Mouse (Mus musculus) heart, embryonic 10.5 days (tissue): ENCODE results near the gene Dyrk1a. TPM values are rescaled to one million over a fixed set of nuclear protein-coding genes. Genes with fewer than 3 reads are reported as not detected.

Experiments used
- DNase-seq: peaks from one replicate; pipeline ENCODE4 v3.0.0-alpha.2; 2017; ENCODE audit warnings: low spot score
- H3K27ac ChIP-seq: fragments of 300-500 bp; sonication (generic); 2 replicates; pipeline ENCODE4 v1.5.1; 2016; ENCODE audit warnings: mild to moderate bottlenecking
- H3K27me3 ChIP-seq: fragments of 300-500 bp; sonication (generic); 2 replicates; pipeline ENCODE4 v1.6.1; 2016; ENCODE audit warnings: mild to moderate bottlenecking; ENCODE audit not compliant: poor library complexity, insufficient read depth, severe bottlenecking
- H3K36me3 ChIP-seq: fragments of 300-500 bp; sonication (generic); 2 replicates; pipeline ENCODE4 v1.6.1; 2016; ENCODE audit warnings: mild to moderate bottlenecking, moderate library complexity
- H3K4me1 ChIP-seq: fragments of 300-500 bp; sonication (generic); 2 replicates; pipeline ENCODE4 v1.6.1; 2016; ENCODE audit warnings: mild to moderate bottlenecking
- H3K4me3 ChIP-seq: fragments of 300-500 bp; sonication (generic); 2 replicates; pipeline ENCODE4 v1.5.1; 2016; ENCODE audit warnings: mild to moderate bottlenecking, moderate library complexity
- H3K9me3 ChIP-seq: fragments of 300-500 bp; sonication (generic); 2 replicates; pipeline ENCODE4 v1.6.1; 2016; ENCODE audit warnings: mild to moderate bottlenecking, moderate library complexity
- whole genome bisulfite sequencing: fragments of 180-500 bp; shearing (Covaris S2); methylation state at CpG from one replicate; pipeline ENCODE4 v1.1.7; 2016; 5-methylcytosine and 5-hydroxymethylcytosine counted together
- polyA plus RNA-seq: library from polyadenylated mRNA; unstranded; fragments of >200 nt; fragmentation: Nextera tagmentation; extraction: Ambion mirVana; gene quantifications from 2 replicates; pipeline ENCODE4 v1.2.1, GENCODE M21; 2016

Gene Dyrk1a
- polyA plus RNA-seq, 1 experiment from 2014 or later = 8.1 TPM

- no peak overlapping the region for H3K27ac ChIP-seq
- no peaks in the 10 kb centered on the region for H3K9me3 ChIP-seq
- no peak overlapping the region for H3K4me3 ChIP-seq
- no peak for DNase-seq
- 92% methylated on average over 9 of the region's 9 CpGs for WGBS
- H3K27me3 ChIP-seq = no peaks in the 10 kb centered on the region
- H3K36me3 ChIP-seq = no peaks in the 10 kb centered on the region
- peaks cover 20% of the 10 kb centered on the region for H3K4me1 ChIP-seq
These were observed 29.7 kb upstream of the Dyrk1a start for GRCm38 (mm10) chr16:94540140-94540539.

DNA sequence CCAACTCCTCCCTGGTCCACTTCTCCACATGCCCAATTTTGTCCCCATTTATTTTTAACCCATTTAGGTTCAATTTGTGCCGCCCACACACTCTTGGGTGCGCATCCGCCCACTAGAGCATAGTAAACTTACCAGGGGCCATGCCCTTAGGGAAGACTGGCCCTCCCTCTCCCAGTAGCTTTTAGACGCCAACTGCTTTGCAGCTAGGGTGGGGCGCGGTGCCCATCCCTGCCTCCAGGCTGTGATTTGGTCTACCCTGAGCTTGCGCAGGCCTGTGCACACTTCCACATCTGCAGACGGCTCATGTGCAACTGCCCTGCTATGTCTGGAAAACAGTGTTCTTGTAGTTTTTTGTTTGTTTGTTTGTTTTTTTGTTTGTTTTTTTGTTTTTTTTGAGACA lies 26.9 kb upstream of the Dyrk1a start:
- Histone ChIP-seq H3K4me1 (peaks cover 13% of the 10 kb centered on the region), H3K9me3 (no peaks in the 10 kb centered on the region), H3K27ac (no peak overlapping the region), H3K36me3 (no peaks in the 10 kb centered on the region), H3K27me3 (no peaks in the 10 kb centered on the region), H3K4me3 (no peak overlapping the region)
- 85% methylated on average over 8 of the region's 8 CpGs for WGBS
- DNase-seq = no peak

DNA sequence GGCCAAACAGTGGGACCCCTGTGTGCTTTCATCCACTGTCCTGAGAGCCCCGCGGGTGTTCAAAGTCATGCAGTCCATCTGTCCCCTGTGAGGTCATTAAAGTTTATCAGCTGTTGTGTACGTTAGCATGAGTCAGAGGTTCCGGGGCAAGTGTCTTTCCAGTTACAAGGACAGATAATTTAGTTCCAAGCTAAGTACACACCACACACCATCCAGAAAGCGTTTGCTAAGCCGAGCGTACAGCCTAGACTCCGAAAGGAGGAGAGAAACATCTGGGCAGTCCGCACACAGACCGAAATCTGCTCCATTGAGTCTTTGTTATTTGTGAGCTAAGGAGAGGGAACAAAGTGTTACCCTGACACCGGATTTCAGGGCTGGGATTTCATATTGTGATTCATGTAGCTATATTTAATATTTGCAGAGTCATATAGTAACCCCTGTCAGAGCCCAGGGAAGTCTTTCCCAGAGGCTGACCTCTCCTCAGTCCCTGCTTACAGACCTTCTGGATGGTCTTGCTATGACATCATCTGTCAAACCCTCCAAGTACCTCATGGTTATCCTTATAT lies 25.2 kb upstream of the Dyrk1a start:
- Histone ChIP-seq H3K36me3 (no peaks in the 10 kb centered on the region), H3K4me1 (peaks cover 13% of the 10 kb centered on the region), H3K27ac (peak overlapping the region; percentile 63), H3K27me3 (no peaks in the 10 kb centered on the region), H3K9me3 (no peaks in the 10 kb centered on the region), H3K4me3 (no peak overlapping the region)
- DNase-seq = no peak
- WGBS = 41% methylated on average over 11 of the region's 11 CpGs

- Histone ChIP-seq H3K27ac (0 out of 2 replicates have a peak overlapping the region, but pooled peaks have one; percentile 36), H3K4me1 (peaks cover 13% of the 10 kb centered on the region), H3K4me3 (no peak overlapping the region), H3K9me3 (no peaks in the 10 kb centered on the region), H3K27me3 (no peaks in the 10 kb centered on the region), H3K36me3 (no peaks in the 10 kb centered on the region)
- no peak for DNase-seq
- WGBS = 50% methylated on average over 8 of the region's 8 CpGs
These were observed 23.8 kb upstream of the Dyrk1a start for GRCm38 (mm10) chr16:94545781-94546562.

GRCm38 (mm10) chr16:94549813-94550212 lies 20.0 kb upstream of the Dyrk1a start:
- WGBS = 61% methylated on average over 10 of the region's 10 CpGs
- H3K27ac ChIP-seq = no peak overlapping the region
- H3K4me3 ChIP-seq = no peak overlapping the region
- peaks cover 11% of the 10 kb centered on the region for H3K4me1 ChIP-seq
- DNase-seq = no peak
- H3K27me3 ChIP-seq = no peaks in the 10 kb centered on the region
- no peaks in the 10 kb centered on the region for H3K9me3 ChIP-seq
- no peaks in the 10 kb centered on the region for H3K36me3 ChIP-seq

GRCm38 (mm10) chr16:94551934-94552333 lies 17.9 kb upstream of the Dyrk1a start:
- H3K27me3 ChIP-seq = no peaks in the 10 kb centered on the region
- H3K27ac ChIP-seq = no peak overlapping the region
- no peak for DNase-seq
- H3K4me3 ChIP-seq = no peak overlapping the region
- no peaks in the 10 kb centered on the region for H3K9me3 ChIP-seq
- peaks cover 4% of the 10 kb centered on the region; the same call in 1 of the 2 replicates for H3K4me1 ChIP-seq
- H3K36me3 ChIP-seq = no peaks in the 10 kb centered on the region

DNA sequence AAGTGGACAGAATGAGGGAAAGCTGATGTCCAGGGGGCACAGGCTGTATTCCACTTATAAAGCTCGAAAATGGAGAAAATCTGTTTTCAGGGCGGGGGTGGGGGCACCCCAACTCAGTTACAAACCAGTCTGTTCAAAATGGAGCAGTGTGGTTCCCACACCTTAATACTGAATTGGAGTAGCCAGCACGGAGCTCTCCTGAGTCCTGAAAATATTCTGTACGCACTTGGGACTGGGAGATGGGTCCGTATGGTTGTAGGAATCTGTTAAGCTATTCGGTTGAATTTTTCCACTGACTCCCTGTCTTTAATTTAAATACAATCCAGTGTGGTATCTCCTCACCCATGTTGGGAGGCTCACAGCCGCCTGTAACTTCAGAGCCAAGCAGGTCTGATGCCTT lies 14.5 kb upstream of the Dyrk1a start:
- no peak overlapping the region for H3K4me3 ChIP-seq
- H3K27ac ChIP-seq = no peak overlapping the region
- WGBS = 81% methylated on average over 7 of the region's 7 CpGs
- no peaks in the 10 kb centered on the region for H3K27me3 ChIP-seq
- peaks cover 23% of the 10 kb centered on the region for H3K4me1 ChIP-seq
- H3K36me3 ChIP-seq = no peaks in the 10 kb centered on the region
- H3K9me3 ChIP-seq = no peaks in the 10 kb centered on the region
- DNase-seq = no peak

- H3K27ac ChIP-seq = no peak overlapping the region
- H3K36me3 ChIP-seq = no peaks in the 10 kb centered on the region
- H3K27me3 ChIP-seq = no peaks in the 10 kb centered on the region
- 85% methylated on average over 5 of the region's 5 CpGs for WGBS
- H3K4me3 ChIP-seq = no peak overlapping the region
- no peaks in the 10 kb centered on the region for H3K9me3 ChIP-seq
- peaks cover 27% of the 10 kb centered on the region for H3K4me1 ChIP-seq
- no peak for DNase-seq
These were observed 13.6 kb upstream of the Dyrk1a start for GRCm38 (mm10) chr16:94556228-94556627.

GRCm38 (mm10) chr16:94559282-94559681 lies 10.5 kb upstream of the Dyrk1a start:
- Histone ChIP-seq H3K4me1 (peaks cover 26% of the 10 kb centered on the region), H3K27me3 (no peaks in the 10 kb centered on the region), H3K4me3 (peak overlapping the region; percentile 28; the same call in 1 of the 2 replicates), H3K27ac (peak overlapping the region; percentile 75), H3K36me3 (no peaks in the 10 kb centered on the region), H3K9me3 (no peaks in the 10 kb centered on the region)
- 29% methylated on average over 7 of the region's 7 CpGs for WGBS
- DNase-seq = peak; percentile 78

- 56% methylated on average over 7 of the region's 7 CpGs for WGBS
- Histone ChIP-seq H3K36me3 (no peaks in the 10 kb centered on the region), H3K4me1 (peaks cover 26% of the 10 kb centered on the region), H3K27ac (peak overlapping the region; percentile 75), H3K9me3 (no peaks in the 10 kb centered on the region), H3K27me3 (no peaks in the 10 kb centered on the region), H3K4me3 (peak overlapping the region; percentile 28; the same call in 1 of the 2 replicates)
- DNase-seq = no peak
These were observed 10.0 kb upstream of the Dyrk1a start for GRCm38 (mm10) chr16:94559782-94560181.

DNA sequence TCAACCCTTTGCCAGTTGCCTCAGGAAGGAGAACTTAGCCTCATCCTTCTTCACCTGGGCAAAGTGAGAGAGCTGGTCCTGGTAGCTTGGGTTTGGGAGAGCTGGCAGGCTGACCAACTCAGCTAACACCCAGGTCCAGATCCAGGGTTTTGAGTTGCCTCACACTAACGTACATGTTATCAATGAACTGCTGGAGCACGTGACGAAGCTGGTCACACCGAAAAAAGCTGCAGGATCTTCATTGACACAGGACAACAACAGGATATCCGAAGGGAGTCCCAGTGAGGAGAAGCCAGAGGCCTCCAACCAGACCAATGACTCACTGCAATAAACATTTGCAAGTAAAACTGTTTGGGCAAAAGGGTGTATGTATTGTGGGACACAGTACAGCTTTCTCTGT lies 9.2 kb upstream of the Dyrk1a start:
- H3K9me3 ChIP-seq = no peaks in the 10 kb centered on the region
- no peak overlapping the region for H3K4me3 ChIP-seq
- H3K36me3 ChIP-seq = no peaks in the 10 kb centered on the region
- WGBS = 43% methylated on average over 5 of the region's 5 CpGs
- H3K4me1 ChIP-seq = peaks cover 26% of the 10 kb centered on the region
- no peaks in the 10 kb centered on the region for H3K27me3 ChIP-seq
- peak overlapping the region; percentile 75 for H3K27ac ChIP-seq
- no peak for DNase-seq

- WGBS = 56% methylated on average over 8 of the region's 8 CpGs
These were observed 3.7 kb upstream of the Dyrk1a start for GRCm38 (mm10) chr16:94566124-94566523.

DNA sequence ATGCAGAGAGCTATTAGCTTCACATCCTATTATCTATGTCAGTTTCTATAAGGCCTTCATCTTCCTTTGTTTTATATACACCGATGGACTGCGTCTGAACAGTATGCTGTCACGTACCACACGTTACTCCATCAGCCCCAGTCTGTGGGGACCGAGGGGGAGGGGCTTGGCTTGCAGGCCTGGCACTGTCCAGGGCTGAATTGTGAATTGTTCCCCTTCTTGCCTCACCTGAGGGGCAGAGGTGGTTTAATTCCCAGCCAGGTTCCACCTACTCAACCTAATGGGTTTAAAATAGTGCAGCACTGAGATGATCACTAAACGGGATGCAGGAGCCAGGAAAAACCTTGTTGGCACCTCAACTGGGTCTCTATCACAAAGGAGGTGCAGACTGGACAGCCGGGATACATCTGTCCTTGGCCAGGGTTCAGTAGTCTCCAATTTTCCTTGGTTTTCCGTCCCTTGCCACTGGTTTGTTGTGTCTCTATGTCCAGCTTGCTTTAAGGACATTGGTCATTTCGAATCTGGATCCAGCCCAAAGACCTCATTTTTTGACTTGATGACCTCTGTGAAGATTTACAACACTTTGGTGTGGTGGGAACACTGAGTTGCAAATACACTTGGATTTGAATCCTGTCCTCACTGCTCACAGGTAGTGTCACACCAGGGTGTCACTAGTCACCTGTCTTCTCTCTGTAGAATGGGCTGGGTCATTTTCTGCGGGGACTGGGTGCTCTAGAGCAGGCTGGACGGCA lies 2.8 kb upstream of the Dyrk1a start:
- Histone ChIP-seq H3K9me3 (no peaks in the 10 kb centered on the region), H3K27me3 (no peaks in the 10 kb centered on the region), H3K4me3 (no peak overlapping the region), H3K4me1 (peaks cover 8% of the 10 kb centered on the region), H3K36me3 (no peaks in the 10 kb centered on the region), H3K27ac (no peak overlapping the region)
- DNase-seq = no peak
- WGBS = 86% methylated on average over 11 of the region's 11 CpGs

More at GRCm38 (mm10) chr16:94566124-94566523, 3.7 kb upstream of the Dyrk1a start:
- H3K27ac ChIP-seq = no peak overlapping the region
- no peaks in the 10 kb centered on the region for H3K27me3 ChIP-seq
- peaks cover 6% of the 10 kb centered on the region; the same call in 1 of the 2 replicates for H3K4me1 ChIP-seq
- H3K36me3 ChIP-seq = no peaks in the 10 kb centered on the region
- DNase-seq = no peak
- H3K4me3 ChIP-seq = no peak overlapping the region
- no peaks in the 10 kb centered on the region for H3K9me3 ChIP-seq
